Mouse (Mus musculus): ENCODE measurements at regions not wholly inside any gene's neighbourhood (a gene's known extent, or its start where the extent isn't known, plus 50 kb on each side); places are given as distances from the start of the nearest gene placed in this dataset.

DNA sequence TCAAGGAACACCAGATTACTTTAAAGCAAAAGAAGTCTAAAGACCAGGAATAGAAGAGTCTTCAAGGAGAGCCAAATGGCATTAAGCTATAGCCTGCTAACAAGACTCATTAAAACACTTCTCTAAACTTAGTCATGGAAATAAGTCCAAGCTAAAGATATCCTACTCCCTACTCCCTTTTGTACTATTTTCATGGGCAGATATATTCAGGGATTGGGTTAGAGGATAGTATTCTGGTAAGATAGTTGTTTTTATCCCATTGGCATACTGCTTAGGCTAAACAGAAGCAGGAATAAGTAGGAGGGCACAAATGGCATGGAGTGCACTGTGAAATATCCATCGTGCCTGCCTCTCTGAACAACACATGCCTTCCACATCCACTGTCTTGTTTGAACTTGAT lies 723.5 kb downstream of the Cypt12 start:
- TF ChIP-seq POLR2A (IDR thresholded peaks at IDR 0.05; ENCODE audit: low read depth, low read length) (no peak), CTCF (IDR thresholded peaks at IDR 0.05; ENCODE audit: extremely low read depth, insufficient read depth, insufficient read length, insufficient replicate concordance) (no peak)

Measured in spleen, adult 2 months (tissue).